Mouse (Mus musculus) kidney, postnatal 36 days (tissue): ENCODE data around the gene Prrc2b.
A peak's percentile ranks its signal among the peaks of the same experiment; 100 is the strongest.

Experiments used
- DNase-seq, 2 experiments: peaks; one replicate each; pipeline ENCODE4 v3.0.0; 2021 to 2022; ENCODE audit warnings: mixed read lengths in 2 of 2

Gene Prrc2b

DNA sequence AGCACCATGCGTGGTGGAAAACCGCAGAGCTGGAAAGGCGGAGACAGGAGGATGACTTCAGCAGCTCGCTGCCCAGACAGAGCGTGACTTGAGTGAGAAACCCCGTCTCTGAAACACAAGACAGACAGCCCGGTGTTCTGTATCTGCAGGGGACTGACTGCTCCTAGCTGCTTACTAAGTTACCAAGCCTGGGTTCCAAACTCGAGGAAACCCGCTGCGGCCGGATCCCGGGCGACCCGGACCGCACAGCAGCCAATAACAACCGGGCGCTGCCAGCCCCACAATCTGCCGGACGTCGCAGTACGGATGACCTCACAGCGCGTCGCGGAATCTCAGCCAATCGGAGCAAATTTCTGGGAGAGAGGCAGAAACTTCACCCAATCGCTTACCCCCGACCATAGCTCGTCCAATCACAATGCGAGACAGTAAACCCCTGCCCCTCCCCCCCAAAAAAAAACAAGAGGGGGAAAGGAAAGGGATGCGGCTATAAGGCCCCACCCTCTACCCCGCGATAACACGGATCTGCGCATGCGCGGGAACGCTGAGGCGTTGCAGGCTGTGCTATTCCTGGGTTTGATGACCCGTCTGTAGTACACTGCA is 13.1 kb upstream of the Prrc2b start:
- peak; percentile 97 to 98 for DNase-seq

DNA sequence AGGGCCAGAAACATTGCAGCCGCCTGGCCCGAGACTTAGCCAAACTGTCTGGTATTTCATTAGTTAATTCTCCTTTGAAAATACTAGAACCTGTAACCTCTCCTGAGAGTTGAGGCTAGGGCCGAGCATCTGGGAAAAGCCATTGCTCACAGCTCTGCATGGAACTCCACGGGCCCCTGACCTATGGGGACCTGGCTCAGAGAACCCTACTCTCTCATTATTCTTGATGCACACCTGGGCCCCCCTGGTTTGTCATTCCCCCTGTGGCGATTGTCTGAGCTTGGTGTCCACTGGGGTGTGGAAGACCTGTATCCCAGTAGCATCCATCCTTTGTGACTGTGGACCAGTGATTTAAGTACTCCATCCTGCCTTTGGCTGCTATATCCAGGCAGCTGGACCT is 11.5 kb upstream of the Prrc2b start:
- no peak for DNase-seq

DNA sequence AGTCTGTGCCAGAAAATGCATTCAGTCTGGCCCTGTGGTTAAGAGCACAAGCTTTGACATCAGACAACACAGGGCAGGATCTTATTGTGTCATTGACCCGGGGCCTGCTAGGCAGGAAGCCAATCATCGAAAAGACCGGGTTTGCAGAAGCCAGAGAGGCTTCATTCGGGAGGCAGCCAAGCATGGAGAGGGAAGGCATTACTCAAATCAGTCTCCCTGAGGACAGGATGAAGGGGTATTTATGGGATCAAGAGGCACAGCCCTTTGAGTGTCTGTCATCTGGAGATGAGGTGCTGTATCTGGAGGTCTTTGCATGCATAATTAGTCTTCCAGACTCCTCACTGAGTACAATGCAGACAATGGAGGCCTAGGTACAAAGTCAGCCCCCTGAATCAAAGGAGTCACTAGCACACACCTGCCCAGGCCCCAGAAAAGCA is 10.4 kb upstream of the Prrc2b start:
- DNase-seq = peak; percentile 82 to 84

DNA sequence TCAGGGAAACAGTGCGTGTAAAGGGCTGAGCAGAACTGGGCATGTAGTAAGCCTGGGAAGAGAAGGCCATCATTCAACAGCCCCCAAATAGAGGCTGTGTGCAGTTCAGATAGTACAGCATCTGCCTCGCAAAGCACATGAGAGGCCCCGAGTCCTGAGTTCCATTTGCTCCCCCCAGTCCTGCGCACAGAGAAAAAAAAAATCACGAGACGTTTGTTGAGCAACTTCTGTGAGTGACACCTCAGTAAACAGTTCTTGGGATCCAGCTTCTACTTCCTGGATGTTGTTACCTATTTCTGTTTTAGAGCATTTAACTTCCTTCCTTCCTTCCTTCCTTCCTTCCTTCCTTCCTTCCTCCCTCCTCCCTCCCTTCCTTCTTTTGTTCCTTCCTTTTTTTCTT is 9.3 kb upstream of the Prrc2b start:
- DNase-seq = no peak

DNA sequence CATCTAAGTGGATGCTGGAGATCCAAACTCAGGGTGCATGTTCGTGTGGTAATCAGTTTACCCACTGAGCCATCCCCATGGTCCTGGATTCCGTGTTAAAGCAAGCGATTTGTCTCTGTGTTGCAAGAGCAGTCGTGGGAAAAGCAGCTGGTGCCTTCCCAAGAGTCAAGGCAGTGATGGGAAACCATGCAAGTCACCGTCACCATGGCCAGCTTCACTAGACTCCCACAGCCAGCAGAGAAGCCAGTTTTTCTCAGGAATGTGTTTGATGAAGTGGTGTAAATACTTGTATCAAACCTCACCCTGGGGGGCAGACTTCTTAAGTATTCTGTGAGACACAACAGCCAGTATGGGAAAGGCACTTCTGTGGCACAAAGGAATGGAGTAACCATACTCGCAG is 8.5 kb upstream of the Prrc2b start:
- DNase-seq = no peak

DNA sequence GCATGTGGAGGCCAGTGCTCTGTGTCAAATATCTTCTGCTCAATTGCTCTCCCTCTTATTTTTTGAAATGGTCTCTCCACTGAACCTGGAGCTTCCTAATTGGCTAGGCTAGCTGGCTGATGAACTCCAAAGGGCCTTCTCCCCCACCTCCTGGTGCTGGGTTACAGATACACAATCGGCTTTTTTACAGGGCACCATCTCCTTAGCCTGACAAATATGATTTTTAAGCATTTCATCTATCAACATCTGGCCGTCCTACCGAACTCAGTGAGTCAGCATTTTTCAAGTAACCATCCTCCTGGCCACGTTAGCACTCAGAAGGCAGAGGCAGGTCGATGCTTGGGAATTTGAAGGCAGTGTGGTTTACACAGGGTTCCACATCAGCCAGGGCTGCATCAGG is 6.2 kb upstream of the Prrc2b start:
- no peak for DNase-seq

DNA sequence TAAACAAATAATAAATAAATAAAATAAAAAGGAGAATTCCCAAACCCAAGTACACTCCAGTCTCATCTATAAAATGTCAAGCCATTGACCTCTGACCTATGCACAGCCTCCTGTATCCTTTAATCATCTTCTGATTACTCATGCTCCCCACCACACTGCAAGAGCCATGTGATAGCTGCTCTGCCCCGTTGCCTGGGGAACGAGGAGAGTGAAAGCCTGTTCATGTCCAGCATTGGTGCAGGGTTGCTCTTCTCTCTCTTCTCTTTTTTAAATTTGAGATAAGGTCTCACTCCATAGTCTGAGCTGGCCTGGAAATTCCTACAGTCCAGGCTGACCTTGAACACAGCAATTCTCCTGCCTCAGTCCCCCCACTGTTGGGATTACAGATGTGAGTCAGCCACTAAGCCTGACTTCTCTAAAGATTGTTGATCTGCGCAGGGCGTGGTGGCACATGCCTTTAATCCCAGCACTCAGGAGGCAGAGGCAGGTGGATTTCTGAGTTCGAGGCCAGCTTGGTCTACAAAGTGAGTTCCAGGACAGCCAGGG is 4.2 kb upstream of the Prrc2b start:
- DNase-seq = no peak

DNA sequence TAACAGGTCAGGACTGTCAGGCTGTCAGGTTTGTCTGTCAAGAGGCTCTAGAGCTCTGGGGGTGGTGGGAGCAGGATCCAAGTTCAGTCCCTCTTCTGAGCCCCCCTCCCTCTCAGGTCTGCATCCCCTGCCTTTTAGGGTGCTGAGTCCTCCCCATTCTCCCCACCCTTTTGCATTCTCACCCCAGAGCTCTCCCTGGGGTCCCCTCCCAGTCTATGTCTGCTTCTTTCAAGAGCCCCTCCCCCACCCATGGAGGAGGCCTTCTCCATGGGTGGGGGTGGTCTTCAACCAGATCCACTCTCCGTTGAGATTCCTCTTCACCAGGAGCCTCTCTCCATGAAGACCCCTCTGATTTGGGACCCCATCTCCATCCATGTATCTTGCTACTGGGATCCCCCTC is 747 bp upstream of the Prrc2b start:
- no peak for DNase-seq

DNA sequence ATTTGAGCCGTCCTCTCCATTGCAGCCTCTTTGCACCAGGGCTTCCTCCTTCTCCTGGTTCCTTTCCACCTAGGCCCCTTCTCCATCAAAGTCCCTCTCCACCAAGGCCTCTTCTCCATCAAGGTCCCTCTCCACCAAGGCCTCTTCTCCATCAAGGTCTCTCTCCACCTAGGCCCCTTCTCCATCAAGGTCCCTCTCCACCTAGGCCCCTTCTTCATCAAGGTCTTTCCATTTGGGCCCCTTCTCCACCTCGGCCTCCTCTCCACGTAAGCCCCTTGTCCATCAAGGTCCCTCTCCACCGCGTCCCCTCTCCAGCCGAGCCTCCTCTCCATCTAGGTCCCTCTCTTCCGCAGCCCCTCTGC is 339 bp upstream of the Prrc2b start:
- DNase-seq = no peak

DNA sequence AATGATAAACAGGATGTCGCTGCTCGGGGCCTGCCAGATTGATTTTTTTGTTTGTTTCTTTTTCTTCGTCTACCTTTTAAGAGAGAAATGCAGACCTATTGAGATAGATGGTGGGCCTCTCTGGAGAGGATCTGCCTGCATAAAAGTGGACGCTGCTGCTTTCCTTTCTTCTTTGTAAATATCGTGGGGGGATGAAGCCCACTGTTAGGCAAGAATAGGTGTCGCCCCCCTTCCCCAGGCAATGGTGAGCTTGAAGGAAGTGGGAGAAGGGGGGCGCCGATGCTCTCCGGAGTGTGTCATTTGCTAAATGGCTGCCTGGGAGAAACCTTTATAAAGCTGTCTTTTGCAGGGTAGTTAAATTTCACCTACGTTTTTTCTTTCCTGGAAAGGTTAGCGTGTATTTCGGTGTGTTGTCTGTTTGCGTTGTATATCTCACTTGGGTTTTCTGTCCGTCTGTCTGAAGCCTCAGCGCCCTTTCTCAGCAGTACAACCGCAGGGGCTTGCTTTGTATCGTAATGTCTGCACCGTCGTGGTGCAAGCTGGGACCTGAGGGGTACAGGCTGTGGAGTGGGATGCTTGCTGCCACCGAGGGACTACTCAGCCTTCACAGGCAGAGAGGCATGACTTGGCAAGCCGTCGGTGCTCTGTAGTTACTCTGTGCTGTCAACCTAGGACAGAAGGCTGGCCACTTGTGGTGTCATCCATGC is 931 bp downstream of the Prrc2b start:
- peak in 1 of 2 experiments; percentile 55 for DNase-seq

DNA sequence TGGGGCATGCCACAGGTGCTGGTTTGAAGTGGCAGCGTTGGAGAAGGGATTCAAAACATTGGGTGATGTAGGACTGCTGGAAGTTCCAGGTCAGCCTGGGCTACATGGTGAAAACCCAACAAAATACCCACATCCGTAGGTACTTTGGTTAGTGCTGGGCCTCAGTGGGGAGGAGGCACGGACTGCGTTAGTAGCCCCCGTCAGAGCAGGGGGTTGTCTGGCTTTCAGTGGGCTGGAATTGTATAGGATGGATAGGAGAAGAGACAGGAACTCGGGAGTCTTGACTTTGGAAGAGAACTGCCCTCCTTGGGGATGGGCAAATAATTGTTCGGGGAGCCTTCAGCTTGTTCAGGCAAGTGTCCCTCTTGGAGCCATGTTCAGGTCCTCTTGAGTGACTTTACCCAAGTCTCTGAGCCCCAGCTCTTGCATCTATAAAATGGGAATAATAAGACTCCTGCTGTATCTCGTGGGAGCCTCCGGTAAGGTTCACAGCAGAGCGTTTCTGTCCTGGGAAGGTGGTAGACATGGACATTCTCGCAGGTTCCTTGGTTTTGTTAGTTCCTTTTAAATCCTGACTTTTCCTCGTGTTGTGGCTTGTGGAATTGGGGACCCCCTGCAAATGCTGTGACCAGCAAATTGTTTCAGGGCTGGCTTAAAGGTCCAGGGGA is 1.6 kb downstream of the Prrc2b start:
- no peak for DNase-seq

DNA sequence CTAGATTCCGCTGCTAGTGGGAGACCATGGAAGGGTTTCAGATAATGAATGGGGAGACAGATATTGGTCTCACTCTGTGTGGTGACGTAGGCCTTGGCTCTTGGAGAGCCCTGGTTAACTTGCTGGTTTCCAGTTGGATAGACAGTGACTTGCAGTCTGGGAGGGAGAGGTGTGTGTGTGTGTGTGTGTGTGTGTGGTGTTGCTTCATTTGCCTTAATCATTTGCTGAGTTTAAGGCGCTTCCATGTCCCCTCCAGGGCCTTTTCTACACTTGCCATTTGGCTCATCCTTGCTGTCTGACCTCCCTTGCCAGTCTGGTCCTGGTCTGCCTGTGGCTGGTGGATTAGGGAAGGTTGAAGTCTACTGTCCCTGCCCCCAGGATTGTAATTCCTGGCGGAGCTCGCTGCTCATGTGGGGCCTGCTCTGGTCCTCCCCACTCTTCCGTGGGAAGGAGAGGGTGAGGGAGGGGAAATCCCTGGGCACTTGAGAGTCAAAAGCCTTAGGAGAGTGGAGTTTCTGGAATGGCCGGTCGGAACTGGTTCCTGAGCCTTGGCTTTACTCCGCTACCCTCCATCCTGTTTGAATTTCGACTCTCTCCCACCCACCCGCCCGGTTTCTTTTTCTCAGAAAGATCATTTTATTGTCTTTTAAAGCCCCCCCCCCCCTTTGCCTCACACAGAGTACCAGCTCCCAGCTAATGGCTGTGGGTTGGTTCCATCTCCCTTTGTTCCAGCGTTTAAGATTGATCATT is 2.3 kb downstream of the Prrc2b start:
- peak; percentile 75 to 77 for DNase-seq

DNA sequence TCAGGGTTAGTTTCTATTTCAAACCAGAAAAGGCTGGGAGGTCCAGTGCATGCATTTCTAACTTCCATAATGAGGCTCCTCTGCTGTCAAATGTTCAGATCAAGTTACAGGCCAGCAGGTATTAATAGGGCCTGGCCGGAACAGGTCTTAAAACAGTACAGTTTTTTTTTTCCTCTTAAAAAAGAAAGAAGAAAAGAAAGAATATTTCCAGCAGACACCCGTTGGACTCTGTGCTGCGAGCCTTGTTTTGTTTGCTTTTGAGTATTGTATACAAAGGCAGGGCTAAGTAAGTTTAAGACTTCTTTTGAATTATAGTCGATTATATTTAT is 2.9 kb downstream of the Prrc2b start:
- DNase-seq = no peak

DNA sequence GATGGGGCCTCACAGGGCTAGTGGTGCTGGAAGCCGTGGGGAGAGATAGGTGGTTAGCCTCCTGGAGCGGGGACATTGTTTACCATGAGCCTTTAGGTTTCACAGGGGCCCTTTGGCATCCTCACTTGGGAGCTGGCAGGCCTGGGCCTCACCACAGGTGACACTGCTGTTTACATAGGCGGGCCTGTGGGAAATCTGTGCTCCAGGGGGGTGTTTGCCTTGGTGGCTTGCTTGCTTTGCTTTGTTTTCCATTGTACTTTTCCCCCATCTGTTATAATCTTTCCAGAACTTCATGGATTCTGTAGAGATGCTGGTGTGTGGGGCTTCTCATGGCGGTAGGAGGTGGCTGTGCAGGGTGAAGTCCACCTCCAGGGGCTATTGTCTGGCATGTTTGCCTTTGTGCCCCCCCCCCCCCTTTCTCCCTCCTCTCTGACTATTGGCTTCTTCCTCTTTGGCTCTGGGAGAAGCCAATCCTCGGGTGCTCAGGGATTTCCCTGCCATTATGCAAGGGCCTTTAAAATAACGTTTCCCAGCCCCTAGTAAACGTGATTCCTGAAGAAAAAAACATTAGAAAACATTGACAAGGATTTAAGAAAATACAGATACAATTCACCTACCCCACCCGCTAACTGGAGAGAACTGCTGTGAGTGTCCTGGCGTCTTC is 3.6 kb downstream of the Prrc2b start:
- DNase-seq = no peak

DNA sequence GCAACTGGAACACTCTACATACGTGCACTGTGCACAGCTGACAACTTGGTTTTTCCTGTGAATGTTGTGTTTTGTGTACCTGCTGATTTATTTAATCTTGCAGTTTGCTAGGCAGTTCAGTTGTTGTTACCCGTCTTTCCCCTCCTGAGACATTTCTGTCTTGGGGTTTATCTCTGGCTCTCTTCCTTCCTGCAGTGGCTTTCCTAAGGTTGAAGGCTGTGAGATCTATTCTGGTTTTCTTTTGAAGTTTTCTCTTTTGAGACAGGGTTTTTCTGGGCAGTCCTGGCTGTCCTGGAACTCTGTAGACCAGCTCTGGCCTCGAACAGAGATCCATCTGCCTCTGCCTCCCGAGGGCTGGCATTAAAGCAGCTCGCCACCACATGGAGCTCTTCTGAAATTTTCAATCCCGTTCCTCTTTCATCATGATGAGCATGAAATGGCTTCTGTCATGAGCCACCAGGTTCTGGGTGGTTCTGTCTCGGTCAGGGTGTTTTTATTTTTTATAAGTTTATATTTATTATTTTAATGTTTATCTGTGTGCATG is 4.2 kb downstream of the Prrc2b start:
- no peak for DNase-seq

DNA sequence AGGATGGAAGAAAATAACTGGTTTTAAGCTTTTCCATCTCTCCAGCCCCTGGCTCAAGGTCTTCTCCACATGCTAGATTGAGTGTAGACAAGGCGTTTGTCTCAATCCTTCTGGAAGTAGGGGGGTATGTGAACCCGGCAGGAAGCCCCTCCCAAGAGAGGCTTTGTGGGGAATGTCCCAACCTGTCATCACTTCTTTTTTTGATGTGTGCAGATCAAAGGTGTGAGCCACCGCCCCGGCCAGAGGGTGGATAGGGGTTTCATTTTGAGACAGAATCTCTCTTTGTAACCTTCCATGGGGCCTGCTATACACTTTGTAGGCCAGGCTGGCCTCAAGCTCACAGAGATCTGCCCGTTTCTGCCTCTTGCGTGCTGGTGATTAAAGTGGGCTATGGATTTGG is 4.7 kb downstream of the Prrc2b start:
- no peak for DNase-seq

DNA sequence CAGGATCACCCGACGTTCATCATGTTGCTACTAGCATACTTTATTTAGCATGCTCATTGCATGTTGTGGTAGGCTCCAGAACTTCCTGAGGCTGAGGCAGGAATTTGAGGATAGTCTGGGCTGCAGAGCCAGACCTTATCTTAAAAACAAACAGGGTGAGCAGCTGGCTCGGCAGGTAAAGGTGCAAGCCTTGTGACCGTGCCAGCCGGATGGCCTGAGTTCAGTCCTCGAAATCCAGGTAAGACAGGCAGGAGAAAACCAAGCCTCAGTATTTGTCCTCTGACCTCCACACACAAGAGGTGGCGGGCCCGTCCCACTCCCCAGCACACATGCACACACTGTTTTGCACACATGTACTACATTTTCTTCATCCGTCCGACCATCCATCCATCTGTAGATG is 5.8 kb downstream of the Prrc2b start:
- no peak for DNase-seq

DNA sequence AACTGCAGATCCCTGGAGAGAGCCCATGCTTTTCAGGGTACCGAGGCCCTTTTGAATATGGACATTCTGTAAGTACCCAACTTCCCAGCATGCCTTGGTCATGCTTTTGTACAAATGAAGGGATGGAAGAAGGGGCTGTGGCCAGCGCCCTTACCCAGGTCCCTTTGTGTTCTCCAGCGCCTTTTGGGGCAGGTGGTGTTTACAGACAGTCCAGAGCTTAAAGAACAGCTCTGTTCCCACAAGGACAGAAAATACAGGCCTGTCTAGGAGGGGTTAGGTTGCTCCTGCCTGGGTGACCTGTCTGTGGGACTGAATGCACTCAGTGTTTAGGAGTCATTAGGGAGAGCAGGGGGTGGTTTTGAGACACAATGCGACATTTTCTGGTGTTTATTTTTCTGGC is 6.4 kb downstream of the Prrc2b start:
- DNase-seq = no peak

DNA sequence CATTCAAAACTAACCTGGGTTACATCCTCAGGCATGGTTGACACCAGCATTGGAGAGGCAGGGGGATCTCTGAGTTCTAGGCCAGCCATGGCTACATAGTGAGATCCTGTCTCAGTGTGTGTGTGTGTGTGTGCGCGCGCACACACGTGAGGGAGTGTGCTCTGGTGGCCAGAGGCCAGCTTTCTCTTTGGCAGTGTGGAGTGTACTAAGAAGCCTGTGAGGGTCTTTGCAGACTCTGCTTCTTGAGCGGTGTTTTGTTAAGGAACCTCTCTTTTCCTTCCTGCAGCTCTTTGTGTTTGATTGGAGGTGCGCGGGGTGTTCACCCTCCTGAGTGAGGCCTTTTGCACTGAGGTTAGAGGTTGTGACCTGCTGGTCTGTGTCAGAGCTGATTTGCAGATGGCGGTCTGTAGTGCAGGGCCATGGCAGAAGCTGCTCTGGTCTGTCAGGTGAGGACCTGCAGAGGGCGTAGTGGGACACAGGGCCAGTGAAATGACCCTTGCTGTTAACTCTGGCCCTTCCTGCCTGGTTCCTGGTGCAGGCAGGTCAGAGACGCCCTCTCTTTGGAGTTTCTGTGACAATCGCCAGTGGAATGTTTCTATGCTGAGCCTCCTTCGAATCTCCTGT is 7.8 kb downstream of the Prrc2b start:
- DNase-seq = peak in 1 of 2 experiments; percentile 57

DNA sequence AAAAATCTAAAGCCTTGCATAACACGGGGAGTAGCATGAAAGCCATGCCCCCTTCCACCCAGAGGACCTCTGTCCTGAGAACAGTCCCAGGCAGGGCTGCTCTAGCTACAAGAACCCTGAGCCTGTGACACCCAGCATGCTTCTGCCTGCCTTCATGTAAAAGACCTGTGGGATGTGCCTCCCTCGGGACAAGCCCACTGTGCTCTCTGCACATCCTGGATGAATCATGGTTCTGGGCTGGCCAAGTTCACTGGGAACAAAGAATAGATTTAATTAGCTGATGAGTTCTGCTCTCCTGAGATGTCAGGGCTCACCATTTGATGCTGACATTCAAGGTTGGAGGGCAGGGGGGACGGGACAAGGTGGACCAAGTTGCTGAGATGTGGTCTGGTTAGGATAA is 9.6 kb downstream of the Prrc2b start:
- DNase-seq = no peak

DNA sequence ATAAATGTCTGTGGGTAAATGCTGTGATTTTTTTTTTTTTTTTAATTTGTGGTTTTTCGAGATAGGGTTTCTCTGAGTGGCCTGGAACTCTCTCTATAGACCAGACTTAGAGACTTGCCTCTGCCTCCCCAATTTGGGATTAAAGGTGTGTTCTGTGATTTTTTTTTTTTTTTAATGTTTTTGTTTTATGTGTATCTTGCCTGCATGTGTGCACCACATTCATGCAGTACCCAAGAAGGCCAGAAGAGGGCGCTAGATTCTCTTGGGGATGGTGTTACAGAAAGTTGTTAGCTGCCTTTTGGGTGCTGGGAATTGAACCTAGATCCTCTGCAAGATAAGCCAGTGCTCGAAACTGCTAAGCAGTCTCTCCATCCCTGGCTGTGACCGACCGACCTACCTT is 10.1 kb downstream of the Prrc2b start:
- no peak for DNase-seq

DNA sequence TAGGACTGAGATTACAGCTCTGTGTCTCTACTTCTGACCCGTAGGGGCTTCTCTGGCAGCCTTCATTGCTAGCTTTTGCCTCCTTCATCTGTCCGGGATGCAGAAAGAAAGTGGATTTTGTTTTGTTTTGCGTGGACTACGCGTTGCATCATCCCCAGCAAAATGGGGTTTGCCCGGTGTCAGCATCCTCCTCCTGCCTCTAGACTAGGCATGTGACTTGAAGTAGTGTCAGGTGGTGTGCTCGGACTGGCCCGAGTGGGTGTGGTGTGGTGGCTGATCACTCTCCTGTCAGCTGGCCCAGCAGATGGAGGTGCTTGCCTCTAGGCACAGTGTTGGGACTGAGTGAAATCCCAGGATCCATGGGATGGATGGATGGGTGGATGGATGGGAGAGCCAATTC is 11.2 kb downstream of the Prrc2b start:
- no peak for DNase-seq
